Mouse (Mus musculus) liver, embryonic 14.5 days (tissue): ENCODE results near the gene Sdk2.

Experiments
- CTCF ChIP-seq: IDR thresholded peaks from 2 replicates; pipeline ENCODE4 v1.5.1; 2016; ENCODE audit warnings: antibody characterized with exemption, low read depth, control low read depth
- EP300 ChIP-seq: IDR thresholded peaks from 2 replicates; pipeline ENCODE4 v1.6.1; 2016; ENCODE audit warnings: antibody characterized with exemption, low read depth

GRCm38 (mm10) chr11:114022166-114022565 lies 44.7 kb downstream of the Sdk2 start:
- TF ChIP-seq CTCF (no peak), EP300 (no peak)
